Mouse (Mus musculus) gastrocnemius, postnatal 25 days (tissue): ENCODE measurements around the gene H2-M2. TPM values are rescaled to one million over a fixed set of nuclear protein-coding genes. Genes with fewer than 3 reads are reported as not detected.
"Not testable (repeated sequence)": the region's sequence is repeated elsewhere in the genome, so short reads cannot be mapped to it uniquely, and the experiment has no call there.

Source experiments
- DNase-seq: peaks from one replicate; pipeline ENCODE4 v3.0.0; 2022
- long read RNA-seq, 2 experiments: library from polyadenylated mRNA; stranded (forward); transcript quantifications; one replicate each; pipeline ENCODE4 v2.0.0; 2021
- total RNA-seq, 2 experiments: library from RNA; stranded (reverse); gene quantifications; 1 replicate in 1 of 2; 2 replicates in 1 of 2; pipeline ENCODE4 v1.2.3; 2021

Gene H2-M2
- not detected for total RNA-seq
- long read RNA-seq, experiment 1, result 0 reads
- long read RNA-seq, experiment 2, result 0 reads

- no peak for DNase-seq
Observed at GRCm38 (mm10) chr17:37483452-37483851, at the start of gene H2-M2. TSS of gene H2-M2 (minus strand) at chr17:37483552.

- DNase-seq, result not testable (repeated sequence)
Observed at GRCm38 (mm10) chr17:37525427-37525826, 42.1 kb upstream of the H2-M2 start.

GRCm38 (mm10) chr17:37524612-37525011 lies 41.3 kb upstream of the H2-M2 start:
- not testable (repeated sequence) for DNase-seq

- no peak for DNase-seq
Observed at GRCm38 (mm10) chr17:37507730-37508129, 24.4 kb upstream of the H2-M2 start, which contains the start of gene Olfr111. TSS of gene Olfr111 (plus strand) at chr17:37508030.

- DNase-seq, result no peak
Observed at GRCm38 (mm10) chr17:37491930-37492518, 8.7 kb upstream of the H2-M2 start, which contains the start of gene Olfr110. TSS of gene Olfr110 (plus strand) at chr17:37492468.

- no peak for DNase-seq
Observed at GRCm38 (mm10) chr17:37458616-37459015, 24.7 kb downstream of the H2-M2 start, which contains the start of gene Olfr109. TSS of gene Olfr109 (plus strand) at chr17:37458916.

GRCm38 (mm10) chr17:37445180-37445579 lies 38.2 kb downstream of the H2-M2 start, which contains the start of gene Olfr108:
TSS of gene Olfr108 (plus strand) at chr17:37445480.
- no peak for DNase-seq

Other genes starting within 250 kb of the H2-M2 start
- gene Olfr97, start 246.2 kb downstream of the H2-M2 start, total RNA-seq, result not detected
- not detected for gene Olfr98, start 219.8 kb downstream of the H2-M2 start, total RNA-seq
- 1 to 10 TPM in 1 of 2 experiments, under 1 TPM in 1; 0.99 to 1.3 TPM for gene H2-M3, start 213.3 kb downstream of the H2-M2 start, total RNA-seq
- gene Olfr99, start 200.1 kb downstream of the H2-M2 start, total RNA-seq, result not detected
- not detected for gene Olfr101, start 179.2 kb downstream of the H2-M2 start, total RNA-seq
- not detected for gene Olfr102, start 166.5 kb downstream of the H2-M2 start, total RNA-seq
- not detected for gene Olfr103, start 143.9 kb downstream of the H2-M2 start, total RNA-seq
- gene Olfr104-ps, start 124.0 kb downstream of the H2-M2 start, total RNA-seq, result not detected
- gene Olfr105-ps, start 104.5 kb downstream of the H2-M2 start, total RNA-seq, result not detected
- not detected for gene Olfr106-ps, start 93.2 kb downstream of the H2-M2 start, total RNA-seq
- not detected for gene Olfr107, start 84.3 kb downstream of the H2-M2 start, total RNA-seq
- gene Olfr108, start 38.1 kb downstream of the H2-M2 start, total RNA-seq, result not detected
- gene Olfr109, start 24.6 kb downstream of the H2-M2 start, total RNA-seq, result not detected
- gene Olfr110, start 8.9 kb upstream of the H2-M2 start, total RNA-seq, result not detected
- not detected for gene Olfr111, start 24.5 kb upstream of the H2-M2 start, total RNA-seq
- not detected for gene Olfr112, start 85.9 kb upstream of the H2-M2 start, total RNA-seq
- not detected for gene Olfr113, start 94.1 kb upstream of the H2-M2 start, total RNA-seq
- gene Olfr114, start 109.2 kb upstream of the H2-M2 start, total RNA-seq, result not detected
- gene Olfr115, start 143.6 kb upstream of the H2-M2 start, total RNA-seq, result not detected
- gene Olfr116, start 143.6 kb upstream of the H2-M2 start, total RNA-seq, result not detected
- gene Olfr117, start 180.2 kb upstream of the H2-M2 start, total RNA-seq, result not detected
- gene Olfr118, start 183.4 kb upstream of the H2-M2 start, total RNA-seq, result not detected
- gene Olfr119, start 213.0 kb upstream of the H2-M2 start, total RNA-seq, result not detected
- not detected for gene Olfr120, start 238.3 kb upstream of the H2-M2 start, total RNA-seq